Mouse (Mus musculus): ENCODE results near the gene Fam122c.

Fam122c gene

DNA sequence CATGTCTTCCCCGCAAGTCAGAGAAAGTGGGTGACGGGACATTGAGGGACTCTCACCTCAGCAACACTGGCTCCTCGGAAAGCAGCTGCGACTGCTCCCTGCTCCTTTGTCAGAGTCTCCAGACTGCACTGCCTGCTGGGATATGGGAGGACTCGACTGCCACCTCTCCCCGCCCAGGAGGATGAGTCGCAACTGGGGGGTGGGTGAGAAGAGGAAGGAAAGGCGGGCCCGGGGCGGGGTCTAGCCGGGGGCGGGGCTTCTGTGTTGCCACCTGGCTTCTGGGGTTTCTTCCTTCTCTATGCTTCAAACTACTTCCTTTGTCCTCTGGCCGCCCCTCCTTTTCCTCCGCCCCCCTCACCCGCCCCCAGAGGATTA, 97.1 kb downstream of the Fam122c start, which contains the start of gene Mospd1:
Mospd1 (minus strand) TSS at position 137 of the 375 bp plus-strand sequence.
- ATAC-seq (ENCODE audit: low TSS enrichment): peak; percentile 100
